Mouse (Mus musculus): ENCODE data around the gene Obscn.

The Obscn gene

DNA sequence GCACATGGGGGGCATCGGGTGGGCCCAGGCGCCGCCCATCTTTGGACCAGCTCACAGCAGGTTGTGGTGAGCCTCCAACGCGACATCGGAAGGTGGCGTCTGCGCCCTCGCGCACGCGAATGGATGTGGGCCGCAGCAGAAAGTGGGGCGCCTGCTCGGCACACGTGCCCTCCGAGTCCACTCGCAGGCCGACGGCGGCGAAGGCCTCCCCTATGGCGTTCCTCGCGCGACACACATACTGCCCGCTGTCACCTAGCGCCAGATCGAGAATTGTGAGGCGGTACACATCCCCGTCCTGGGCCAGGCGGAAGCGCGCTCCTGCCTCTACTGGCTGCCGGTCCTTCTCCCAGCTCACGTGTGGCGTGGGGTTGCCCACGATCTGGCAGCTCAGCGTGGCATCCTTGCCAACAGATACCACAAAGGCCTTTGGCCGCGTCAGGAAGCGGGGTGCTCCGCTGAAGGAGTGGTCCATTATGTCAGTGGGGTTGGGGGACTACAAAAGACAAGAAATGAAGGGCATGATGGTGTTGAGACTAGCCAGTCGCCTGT is at the start of gene Obscn:
Obscn (minus strand) TSS at position 499 of the 549 bp plus-strand sequence.
- no peak for DNase-seq

DNA sequence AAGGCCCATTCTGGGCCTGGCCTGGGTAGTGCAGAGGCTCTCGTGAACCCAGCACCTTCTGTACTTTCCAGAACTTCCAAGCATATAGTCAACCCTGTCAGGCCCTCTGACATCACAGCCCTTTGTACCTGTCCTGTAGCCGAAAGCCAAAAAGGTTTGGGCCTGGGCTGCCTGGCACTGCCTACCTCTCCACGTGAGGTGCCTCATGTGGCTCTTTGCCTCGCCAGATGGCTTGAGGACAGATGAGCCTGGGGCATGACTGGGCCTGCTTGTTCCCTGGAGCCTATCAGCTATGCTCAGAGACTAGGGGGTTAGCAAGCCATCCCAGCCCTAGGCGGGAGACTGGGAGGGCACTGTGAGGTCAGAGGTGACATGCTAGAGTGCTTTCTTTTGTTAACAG is 49.3 kb upstream of the Obscn start:
- DNase-seq, result no peak

DNA sequence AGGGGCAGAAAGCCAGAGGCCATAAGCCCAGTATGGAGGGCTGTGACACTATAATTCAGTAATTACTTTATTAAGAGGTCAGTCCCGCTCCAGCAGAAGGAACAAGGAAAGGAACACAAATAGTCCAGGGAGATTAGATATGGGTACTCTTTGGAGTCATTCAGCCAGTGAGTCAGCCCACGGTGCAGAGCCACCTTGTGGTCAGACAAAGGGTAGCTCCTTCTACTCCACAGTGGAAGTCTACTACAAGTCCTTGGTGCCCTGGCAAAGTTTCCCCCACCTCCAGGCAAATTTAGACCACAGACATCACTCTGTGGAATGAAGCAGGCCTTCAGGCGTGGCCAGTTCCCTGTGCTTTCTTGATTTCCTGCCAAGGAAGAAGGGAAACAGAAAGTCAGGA is 47.6 kb upstream of the Obscn start:
- DNase-seq, result peak; percentile 30

DNA sequence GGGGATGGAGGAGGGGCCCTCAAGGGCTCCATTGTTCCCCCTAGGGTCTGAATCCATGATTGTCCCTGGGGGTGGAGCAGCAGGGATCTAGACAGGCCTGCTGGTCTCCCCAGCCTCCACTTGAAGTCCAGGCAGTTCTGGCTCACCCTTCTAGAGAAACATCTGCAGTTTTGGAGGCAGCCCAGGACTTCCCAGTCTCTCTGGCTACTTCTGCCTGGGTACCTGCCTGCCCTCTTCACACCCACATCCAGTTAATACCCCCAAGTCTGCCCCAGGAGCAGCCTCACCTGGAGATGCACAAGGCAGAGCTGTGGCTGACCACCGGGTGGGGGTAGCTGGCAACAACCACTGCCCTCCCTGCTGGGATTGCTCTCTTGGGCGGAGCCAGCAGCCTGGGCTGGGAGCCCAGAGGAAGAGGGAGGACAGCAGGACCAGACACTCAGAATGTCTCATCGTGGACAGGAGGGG is 46.7 kb upstream of the Obscn start, which contains the start of gene Gjc2:
Gjc2 (minus strand) TSS at position 350 of the 468 bp plus-strand sequence.
- DNase-seq, result no peak

DNA sequence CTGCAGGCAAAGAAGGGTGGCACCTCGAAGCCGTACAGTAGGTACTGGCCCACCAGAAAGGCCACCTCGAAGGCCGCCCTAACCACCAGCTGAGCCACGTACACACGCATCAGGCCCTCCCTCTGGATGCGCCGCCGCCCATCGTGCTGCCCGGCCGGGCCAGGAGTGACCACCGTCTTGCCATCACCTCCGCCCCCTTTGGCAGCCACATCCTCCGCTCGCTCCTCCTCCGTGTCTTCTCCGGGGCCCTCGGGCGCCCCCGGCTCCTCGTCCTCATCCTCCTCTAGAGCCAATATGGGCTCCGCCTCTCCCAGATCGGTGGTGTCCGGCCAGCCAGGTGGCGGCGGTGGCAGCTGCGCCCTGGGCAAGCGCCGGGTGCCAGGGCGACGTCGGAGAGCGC is 40.7 kb upstream of the Obscn start:
- DNase-seq, result no peak

DNA sequence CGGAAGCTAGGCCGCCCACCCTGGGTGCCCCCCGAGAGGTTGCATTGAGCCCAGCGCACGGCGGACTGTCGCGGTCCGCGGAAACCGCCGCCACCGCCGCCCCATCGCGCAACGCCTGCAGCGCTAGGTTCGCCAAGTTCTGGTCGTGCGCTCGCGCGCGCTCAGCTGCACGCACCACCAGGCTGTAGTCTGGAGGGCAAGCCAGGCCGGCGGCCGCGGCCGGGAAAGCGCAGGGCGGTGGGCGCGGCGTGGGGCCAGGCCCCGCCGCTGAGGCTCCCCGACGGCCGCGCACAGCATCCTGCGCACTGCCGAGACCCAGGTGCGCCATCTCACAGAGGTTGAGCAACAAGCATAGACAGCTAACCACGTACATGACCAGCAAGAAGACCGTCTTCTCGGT is 40.3 kb upstream of the Obscn start:
- no peak for DNase-seq

DNA sequence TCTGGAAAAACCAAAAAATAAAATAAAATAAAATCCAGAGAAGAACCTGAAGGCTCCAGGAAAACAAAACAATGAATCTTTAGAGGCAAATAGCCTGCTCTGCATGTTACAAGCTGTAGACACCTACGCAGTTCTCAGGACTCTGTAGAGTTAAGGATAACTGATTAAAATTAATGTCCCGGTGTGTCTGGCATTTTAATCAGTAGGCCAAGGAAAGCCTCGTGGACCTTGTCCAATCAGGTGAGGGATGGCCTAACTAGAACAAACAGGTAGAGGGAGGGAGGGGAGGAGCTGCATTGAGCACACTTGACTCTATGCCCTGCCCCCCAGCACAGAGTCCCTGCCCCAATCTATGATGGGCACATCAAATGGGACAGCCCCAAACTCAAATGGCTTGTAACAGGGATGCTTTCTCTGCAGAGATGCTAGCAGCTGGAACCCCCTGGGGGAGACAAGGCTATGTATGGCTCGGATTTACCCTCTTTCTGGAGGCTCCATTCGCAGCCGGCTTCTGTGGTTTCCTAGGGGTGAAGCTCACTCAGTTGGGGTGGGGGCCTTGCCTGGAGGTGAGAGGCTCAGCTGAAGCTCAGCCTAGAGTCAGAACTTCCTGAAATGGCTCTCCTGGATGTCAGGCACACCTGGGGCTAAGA is 38.1 kb upstream of the Obscn start:
- no peak for DNase-seq

DNA sequence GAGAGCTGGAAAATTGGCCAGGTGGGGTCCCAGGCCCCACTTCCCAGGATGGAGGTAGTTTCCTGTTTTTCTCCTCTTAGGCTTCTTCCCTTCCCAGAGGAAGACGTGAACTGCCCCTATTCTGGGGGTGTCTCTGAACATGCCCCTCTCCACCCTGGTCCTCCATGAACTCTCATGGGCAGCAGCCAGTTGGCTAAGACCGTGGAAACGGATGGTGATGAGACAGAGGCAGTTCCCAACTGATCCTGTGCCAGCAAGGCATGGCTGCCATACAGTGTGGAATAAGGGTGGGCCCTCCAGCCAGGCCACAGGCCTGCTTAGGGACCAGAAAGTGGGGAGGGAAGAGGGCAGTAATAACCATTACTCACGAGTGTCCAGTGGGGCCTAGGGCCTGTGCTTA is 34.3 kb upstream of the Obscn start:
- DNase-seq, result no peak

DNA sequence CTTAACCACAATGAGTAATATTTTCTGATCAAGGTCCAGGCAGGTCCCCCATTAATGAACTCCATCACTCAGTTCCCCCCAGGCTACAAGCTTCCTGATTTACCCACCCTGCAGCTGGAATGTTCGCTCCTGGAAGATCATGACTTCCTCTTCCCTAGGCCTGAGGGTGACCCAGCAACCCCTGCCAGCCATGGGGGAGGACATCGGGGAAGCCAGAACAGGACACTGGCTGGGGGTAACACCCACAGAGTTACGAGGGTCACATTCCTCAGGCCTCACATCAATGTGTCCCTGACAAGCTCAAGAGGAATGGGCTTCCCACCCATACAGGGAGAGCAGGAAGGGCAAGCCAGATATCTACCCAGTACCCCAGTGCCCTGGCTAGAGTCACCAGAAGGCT is 33.6 kb upstream of the Obscn start:
- no peak for DNase-seq

DNA sequence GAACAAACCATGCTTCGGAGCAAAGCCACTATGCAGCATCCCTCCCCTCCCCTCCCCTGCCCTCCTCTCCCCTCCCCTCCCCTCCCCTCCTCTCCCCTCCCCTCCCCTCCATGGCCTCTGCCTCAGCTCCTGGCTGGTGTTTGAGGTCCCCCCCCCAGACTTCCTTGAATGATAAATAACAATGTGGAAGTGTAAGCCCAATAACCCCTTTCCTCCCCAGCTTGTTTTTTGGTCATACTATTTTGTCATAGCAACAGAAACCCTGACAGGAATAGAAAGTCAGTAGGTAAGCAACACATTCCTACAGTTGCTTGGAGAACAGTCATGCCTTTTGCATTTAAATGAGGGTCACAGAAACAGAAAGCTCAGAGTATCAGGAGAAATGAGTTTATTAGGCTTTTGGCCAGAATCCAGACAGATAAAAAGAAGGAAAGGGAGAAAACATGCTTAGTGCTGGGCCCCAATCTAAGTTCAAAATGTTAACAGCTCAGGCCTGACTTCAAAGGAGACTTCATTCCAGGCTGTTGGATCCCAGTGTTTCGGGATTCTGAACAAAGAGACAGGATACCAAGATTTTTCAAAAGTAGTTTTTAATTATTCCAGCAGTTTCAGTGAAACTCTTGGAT is 29.5 kb upstream of the Obscn start:
- DNase-seq, result no peak

DNA sequence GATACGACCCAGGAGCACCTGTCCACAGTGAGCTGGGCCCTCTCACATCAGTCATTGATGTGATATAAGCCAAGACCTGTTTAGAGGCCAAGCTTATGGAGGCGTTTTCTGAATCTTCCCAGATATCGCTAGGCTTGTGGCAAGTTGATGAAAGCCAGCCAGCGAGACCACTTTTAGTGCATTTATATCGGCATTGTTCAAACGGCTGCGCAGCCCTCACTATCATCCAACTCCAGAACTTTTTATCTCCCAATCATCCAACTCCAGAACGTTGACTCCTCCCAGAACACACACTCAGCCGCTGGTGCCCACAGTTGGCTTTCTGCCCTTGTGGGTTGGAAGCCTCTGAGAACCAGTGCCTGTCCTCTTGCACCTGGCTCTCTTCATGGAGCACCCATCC is 28.2 kb upstream of the Obscn start:
- DNase-seq, result no peak

DNA sequence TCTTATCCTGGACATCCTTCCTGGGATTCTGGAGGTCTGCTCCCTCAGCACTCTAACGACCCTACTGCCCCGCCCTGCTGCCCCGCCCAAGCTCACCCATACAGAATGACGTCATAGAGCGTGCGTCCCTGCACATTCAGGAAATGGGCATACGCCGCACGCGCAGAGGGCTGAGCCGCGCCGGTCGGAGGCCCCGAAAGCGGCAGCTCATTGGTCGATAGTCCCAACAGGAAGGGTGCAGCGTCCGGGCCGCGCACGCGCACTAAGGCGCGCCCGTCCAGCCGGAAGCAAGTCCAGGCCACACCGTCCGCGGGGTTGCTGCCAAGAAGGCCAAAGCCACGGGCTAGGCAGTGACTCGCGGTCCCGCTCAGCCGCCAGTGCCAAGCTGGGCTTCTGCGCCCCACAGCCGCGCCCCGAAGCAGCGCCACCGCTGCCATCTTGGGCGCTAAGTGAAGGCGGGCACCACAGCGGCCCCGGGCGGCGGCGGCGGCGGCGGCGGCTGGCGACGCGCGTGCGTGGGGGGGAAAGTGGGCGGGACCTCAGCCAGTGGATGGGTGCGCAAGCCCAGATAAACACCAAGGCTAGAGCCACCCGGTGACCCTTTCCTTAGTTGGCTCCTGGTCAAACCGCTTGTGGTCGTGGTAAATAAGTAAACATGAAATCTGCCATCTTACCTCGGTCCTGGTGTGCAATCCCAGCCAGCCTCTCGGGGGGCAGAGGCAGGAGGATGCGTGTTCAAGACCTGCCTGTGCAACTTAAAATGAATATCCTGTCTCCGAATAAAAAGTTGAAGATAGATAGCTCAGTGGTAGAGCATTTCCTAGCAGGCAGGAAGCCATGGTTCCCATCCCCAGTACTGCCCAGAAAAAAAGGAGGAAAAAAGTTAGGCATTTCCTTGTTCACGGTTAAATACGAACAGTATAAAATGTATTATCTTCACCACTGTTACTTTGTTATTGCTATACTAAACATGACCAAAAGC is 27.3 kb upstream of the Obscn start, which contains the start of gene Iba57:
Iba57 (minus strand) TSS at position 485 of the 982 bp plus-strand sequence.
- DNase-seq, result peak; percentile 95

DNA sequence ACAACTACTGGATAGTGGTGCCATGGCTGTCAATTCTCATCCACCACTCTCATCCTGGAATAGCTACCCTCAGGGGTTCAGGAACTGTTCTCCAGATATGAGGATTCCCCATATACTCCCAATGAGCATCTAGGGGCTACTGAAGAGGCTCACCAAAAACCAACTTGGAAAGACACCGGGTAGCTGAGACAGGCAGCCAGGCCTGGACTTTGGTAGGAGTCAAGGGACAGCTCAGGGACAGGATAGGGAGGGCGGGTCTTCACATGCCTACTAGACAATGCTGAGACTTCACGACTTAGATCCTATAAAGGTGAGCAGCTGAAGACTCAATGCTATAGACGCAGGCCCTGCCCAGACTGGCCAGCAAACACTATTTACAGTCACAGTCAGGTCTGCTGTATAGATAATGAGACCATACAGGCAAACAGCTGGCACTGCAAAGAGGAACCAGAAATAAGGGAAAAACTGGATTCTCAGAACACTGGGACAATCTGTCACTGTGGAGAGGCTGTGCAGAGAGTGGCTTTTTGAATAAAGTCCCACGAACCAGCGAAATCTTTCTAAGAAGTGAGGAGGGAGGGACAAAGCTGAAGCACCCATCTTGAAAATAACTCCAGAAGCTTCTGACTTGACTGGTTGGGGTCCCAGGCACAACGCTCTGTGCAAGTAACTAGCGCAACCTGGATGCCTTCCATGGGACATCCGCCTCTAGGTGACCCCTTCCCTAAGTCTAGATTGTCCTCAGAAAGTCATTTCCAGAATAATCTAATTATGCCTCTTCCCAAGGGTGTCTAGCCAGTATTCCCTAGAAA is 26.4 kb upstream of the Obscn start:
- DNase-seq, result no peak

DNA sequence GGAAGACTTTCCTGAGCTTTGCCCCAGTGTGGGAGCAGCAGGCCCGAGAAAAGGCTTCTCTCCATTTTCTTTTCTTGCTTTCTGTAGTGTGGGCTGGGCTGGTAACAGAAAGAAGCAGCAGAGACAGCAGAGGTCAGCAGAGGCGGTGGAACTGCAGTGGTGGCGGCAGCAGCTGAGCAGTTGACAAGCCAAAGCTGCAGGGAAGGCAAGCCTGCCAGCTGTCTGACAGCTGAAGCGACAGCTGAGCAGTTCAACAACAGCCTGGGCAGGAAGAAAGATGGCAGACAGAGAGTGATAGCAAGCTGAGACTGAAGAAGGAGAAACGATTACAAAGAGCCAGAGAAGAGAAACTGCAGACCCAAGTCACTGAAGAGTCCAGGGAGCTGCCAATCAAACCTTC is 25.2 kb upstream of the Obscn start:
- no peak for DNase-seq

DNA sequence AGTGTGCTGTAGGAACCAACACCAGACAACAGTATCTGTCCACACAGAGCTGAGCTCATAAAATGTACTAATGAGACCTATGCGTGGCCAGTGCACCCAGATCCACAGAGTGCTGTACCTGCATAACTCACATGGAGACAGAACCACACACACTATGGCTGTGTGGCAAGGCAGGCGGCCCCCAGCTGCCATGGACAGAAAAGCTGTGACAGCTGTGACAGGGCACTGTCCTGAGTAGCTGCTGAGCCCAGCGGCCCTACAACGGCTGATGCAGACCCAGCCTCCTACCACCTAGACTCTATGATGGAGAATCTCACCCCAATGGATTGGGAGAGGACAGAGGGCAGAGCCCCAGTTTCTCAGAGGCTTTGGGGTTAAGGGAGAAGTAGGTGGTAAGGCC is 23.4 kb upstream of the Obscn start:
- DNase-seq, result no peak

DNA sequence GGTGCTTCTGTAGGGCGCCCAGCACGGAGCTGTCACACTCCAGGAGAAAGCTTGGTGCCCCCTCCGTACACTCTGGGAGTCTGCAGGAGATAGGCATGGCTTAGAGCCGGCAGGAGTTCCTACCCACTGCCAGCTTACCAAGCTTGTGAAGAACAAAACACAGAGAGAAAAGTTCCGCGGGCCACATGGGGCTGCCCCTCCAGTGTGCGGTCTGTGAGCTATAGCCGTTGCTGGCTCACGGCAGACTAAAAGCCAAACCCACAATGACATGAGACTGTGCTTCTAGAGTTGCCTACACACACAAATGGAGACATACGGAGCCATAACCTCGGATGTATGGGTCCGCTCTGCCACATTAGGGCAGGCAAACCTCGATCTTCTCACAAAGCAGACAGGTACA is 22.9 kb upstream of the Obscn start:
- no peak for DNase-seq

DNA sequence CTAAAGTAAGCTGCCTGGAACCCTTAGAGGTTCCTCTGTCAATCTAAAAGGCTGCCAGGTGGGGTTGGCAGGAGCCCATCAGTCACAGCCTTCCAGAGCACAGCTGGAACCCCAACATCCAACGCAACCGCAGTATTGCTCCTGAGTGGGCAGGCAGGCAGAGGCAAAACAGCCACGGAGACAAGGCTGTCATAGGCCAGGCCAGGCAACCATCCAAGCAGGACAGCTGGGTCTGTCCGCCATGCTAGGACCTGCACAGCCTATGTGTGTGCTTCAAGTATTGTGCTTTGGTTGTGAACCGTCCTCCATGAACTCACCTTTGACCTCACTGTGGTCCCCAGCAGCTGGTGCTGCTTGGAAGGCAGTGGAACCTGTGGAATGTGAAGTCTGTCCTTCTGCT is 19.7 kb upstream of the Obscn start:
- no peak for DNase-seq

DNA sequence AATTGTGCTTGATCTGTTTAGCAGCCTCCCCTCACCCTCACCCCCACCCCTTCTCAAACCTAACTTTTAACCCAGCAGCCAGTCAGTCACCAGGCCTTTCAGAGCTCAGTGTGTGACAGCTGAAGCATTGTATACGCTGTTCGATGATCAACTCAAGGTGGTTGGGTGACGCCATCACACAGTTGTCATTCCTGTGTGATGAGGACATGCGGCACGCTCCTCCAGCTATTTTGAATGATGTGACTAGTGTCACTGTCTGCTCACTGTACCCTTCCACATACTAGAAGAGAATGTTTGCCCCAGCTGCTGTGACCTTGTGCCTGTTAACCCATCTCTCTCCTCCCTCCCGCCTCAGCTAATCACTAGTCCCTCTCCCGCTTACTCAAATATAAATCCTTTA is 18.0 kb upstream of the Obscn start:
- DNase-seq, result no peak

DNA sequence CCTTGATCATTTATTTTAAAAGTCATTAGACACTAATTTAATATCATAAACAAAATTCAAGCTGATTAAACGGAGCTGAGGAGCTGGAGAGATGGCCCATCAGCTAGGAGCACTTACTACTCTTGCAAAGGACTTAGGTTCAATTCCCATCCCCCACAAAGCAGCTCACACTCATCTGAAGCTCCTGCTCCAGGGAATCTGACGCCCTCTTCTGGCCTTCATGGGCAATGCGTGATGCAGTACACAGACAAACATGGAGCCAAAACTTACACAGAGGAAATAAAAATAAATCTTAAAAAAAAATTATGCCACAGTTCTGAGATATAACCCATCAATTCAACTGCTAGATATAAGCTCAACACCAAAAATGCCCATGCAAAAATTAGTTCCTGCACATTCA is 15.5 kb upstream of the Obscn start:
- DNase-seq, result no peak

DNA sequence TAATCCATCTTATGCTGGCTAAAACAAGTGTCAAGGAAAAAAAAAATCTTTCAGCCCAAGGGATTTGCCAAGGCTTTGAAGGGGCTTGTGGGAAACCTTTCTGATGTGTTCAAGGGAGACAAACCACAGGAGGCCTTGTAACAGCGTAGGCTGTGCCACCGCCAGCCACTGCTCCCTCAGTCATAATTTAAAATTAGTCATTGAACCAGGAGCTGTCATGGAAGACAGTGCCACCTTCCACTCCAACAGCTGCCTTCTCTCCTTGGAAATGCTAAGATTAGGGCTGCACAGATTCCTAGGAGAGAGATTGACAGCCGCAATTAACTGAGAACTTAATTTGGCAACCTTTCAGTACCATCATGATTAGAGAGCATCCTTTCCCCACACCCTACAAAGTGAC is 13.1 kb upstream of the Obscn start:
- no peak for DNase-seq

DNA sequence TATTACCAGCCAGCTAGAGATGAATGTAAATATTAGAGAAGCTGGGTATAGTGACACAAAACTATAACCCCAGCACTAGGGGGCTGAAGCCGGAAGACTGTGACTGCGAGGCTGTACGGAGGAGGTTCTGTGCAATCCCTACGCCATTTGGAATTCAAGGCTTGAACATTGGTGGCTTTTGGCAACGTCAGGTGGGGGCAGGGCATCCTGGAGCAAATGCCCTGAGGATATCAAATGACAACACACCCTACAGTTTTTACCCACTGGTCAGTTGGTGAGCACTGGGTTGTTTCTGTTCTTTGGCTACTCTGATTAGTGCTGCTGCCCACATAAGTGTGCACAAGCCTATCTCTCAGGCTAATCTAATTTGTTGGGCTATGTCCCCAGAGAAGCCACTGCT is 6.8 kb upstream of the Obscn start:
- DNase-seq, result no peak

DNA sequence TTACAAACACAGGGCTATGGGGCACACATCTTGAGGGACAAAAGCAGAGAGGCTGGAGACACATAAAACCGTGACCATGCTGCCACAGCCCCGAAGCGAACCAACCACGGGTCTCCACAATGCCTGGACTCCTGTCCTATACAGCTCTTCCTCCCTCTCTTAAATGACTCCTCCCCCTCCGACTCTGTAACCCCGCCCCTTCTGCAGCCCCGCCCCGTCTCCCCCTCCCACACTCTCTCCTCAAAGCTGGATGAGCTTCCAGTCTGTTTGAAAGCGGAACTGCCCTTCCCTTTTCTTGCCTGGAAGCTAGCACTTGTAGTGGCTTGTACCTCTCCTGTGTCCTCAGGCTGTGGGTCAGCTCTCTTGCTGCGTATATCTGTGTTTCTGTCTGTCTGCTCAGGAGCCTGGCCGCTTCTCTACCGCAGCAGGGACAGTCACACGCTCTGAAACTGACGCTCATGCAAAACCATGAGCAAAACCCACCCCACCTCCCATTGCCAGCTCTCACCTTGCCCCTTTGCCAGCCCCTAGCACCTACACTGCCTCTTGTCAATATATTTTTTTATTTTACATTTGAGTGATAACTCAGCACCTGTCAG is 5.7 kb upstream of the Obscn start:
- no peak for DNase-seq
